Mouse (Mus musculus) adrenal gland, postnatal 10 days (tissue): ENCODE results near the gene Polr3gl. TPM values are rescaled to one million over a fixed set of nuclear protein-coding genes. Genes with fewer than 3 reads are reported as not detected.

Experiments used
- DNase-seq: peaks from one replicate; pipeline ENCODE4 v3.0.0; 2021; ENCODE audit warnings: mixed read lengths
- total RNA-seq, 2 experiments: library from RNA; stranded (reverse); gene quantifications; 2 replicates each; pipeline ENCODE4 v1.2.3; 2021

The Polr3gl gene
- total RNA-seq, 2 experiments from 2014 or later: 29.3 to 34.3 TPM

GRCm38 (mm10) chr3:96573611-96574511, 20.1 kb downstream of the Polr3gl start:
- DNase-seq: peak; percentile 72

GRCm38 (mm10) chr3:96571896-96572698, 21.9 kb downstream of the Polr3gl start:
- peak; percentile 78 for DNase-seq

- DNase-seq: no peak
Measured at GRCm38 (mm10) chr3:96571336-96571735, 22.6 kb downstream of the Polr3gl start.

GRCm38 (mm10) chr3:96570643-96571042, 23.3 kb downstream of the Polr3gl start:
- no peak for DNase-seq

DNA sequence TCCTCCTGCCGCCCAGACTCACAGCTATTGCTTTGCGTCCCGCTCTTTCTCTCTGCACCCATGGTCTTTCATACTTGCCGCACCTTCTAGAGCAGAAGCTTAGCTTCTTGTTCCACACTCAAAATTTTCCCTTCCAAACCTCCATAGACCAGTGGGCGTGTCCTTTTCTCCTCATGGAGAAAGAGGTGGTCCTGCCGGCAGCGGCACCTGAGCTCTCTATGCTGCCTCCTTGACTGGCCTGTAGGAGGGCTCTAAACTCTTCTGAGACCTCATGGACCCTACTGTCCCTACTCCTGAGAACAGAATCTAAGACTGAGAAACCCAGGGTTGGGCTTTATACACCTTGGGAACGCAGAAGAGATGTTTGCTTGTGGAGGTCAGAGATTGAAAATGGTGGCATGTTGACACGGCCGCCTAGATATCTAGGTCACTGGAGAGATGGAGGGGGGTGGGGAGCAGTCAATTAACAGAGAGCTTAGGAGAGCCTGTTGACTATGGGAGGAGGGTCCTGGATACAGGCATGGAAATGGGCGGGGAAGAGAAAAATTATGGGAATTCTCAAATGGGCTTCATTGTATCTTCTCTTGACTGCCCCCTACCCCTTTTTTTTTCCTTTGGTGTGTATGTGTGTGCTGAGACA, 23.9 kb downstream of the Polr3gl start:
- DNase-seq: no peak

GRCm38 (mm10) chr3:96569506-96569905, 24.5 kb downstream of the Polr3gl start:
- peak; percentile 4 for DNase-seq

DNA sequence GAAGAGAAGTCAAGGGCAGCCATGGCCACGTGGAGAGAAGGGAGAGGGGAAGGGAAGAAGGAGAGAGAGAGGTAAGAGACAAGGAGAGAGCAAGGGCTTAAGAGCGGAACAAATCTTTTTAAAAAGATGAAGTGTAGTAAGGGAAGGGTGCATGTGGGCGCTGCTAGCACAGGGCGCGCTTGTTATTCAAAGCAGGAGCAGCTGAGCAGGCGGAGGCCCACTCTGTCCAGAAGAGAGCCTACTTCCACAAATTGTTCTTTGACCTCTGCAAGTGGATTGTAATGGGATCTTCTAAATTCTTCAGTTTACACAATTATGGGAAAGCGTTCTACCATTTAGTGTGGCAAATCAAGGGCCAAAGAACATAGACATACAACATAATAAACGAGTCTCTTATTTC, 25.4 kb downstream of the Polr3gl start:
- peak; percentile 9 for DNase-seq

- DNase-seq: peak; percentile 9
Measured at GRCm38 (mm10) chr3:96566661-96567450, 27.1 kb downstream of the Polr3gl start.

DNA sequence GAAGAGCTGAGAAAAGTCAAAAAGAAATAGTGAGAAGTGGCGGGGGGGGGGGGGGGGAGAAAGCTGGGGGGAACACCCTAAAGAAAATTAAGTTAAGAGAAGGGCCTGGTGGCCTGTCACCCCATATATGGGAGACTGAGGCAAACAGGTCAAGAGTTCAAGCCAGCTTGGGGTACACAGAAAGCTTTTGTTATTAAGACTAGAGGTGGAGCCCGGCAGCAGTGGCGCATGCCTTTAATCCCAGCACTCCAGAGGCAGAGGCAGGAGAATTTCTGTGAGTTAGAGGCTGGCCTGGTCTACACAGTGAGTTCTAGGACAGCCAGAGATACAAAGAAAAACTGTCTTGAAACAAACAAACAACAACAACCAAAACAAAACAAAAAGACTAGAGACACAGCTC, 28.9 kb downstream of the Polr3gl start:
- peak; percentile 3 for DNase-seq

- peak; percentile 49 for DNase-seq
Measured at GRCm38 (mm10) chr3:96564633-96565032, 29.3 kb downstream of the Polr3gl start.

GRCm38 (mm10) chr3:96563911-96564632, 29.9 kb downstream of the Polr3gl start:
- peak; percentile 47 for DNase-seq

DNA sequence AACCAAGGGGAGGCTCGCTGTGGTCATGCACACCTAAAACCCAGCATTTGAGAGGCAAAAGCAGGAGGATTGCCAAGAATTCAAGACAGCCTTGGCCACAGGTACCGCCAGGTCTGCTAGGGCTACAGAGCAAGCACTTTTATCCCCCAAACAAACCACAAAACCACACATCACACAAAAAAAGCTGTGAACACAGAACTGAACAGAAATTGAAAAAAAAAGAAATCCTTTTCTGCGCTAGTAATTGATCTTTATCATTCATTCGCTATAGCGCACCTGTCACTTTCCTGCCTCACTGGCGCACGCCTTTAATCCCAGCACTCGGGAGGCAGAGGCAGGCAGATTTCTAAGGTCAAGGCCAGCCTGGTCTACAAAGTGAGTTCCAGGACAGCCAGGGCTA, 30.7 kb downstream of the Polr3gl start:
- DNase-seq: peak; percentile 39

DNA sequence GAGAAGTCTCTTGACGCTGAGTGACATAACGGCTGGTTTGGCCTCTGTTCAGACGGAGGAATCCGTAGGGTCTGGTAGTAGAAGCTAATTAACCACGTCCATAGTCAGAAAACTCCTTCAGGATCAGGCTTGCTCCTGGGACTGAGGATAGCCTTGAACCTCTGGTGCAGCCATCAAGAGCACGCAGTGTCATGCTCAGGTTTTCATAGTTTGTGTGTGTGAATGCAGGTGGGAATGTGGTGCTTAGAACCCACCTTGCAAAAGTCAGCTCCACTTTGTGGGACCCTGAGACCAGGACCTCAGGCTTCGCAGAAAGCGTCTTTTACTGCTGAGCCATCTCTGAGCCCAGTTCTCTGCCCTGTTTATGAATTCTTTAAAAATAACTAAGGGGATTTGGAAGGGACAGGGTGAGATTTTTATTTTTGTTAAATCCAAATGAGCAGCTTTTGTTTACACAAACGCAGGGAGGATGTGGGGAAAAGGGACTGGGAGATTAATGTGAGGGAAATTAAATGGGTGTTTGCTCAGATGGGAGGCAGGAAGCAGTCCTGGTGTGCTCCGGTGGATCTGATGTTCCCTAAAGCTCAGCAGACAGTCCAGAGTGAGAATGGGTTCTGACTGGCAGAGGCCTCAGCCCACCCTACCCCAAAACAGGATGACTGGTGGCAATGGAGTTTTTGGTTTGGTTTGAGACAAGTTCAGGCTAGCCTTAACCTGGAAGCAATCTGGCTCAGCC, 31.9 kb downstream of the Polr3gl start:
- peak; percentile 61 for DNase-seq

DNA sequence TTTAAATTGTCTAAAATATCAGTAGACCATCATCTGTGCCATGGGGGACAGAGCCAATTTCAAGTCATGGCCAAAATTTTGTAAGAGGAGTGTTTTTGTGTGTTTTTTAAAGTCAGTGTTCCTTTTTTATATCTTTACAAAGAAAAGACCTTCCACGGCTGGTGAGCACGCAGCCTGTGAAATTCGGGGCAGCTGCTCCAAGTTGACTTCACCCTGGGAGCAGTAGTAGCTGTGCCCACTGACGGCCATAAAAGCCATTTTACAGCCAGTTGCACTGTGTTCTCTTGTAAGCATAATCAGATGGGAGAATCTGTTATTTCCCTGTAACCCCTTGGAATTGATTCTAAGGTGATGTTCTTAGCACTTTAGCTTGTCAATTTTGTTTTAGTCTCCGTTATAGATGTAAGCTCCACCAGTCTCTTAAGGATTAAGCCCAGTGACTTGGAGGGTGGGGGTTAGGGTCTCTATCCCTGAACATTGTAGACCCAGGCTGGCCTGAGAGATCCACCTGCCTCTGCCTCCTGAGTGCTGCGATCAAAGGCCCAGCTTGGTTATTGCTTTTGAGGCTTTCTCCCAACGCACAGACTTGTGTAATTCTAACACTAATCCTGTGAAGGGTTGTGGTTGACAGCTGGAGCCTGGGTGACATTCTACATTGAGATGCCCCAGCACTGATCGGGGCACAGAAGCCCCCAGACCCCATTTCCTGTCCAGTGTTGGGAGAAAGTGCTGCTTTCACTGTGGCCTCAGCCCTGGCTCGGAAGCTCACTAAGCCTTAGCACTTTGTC, 32.9 kb downstream of the Polr3gl start:
- DNase-seq: peak; percentile 48

- DNase-seq: peak; percentile 64
Measured at GRCm38 (mm10) chr3:96559911-96560850, 33.8 kb downstream of the Polr3gl start.

GRCm38 (mm10) chr3:96559398-96559910, 34.5 kb downstream of the Polr3gl start:
- DNase-seq: peak; percentile 57

GRCm38 (mm10) chr3:96558668-96559196, 35.2 kb downstream of the Polr3gl start:
- peak; percentile 24 for DNase-seq

- peak; percentile 60 for DNase-seq
Measured at GRCm38 (mm10) chr3:96558159-96558558, 35.8 kb downstream of the Polr3gl start.
